Mouse (Mus musculus) heart, adult 2 months (tissue): ENCODE results near the gene Magi2.

Experiments used
- CTCF ChIP-seq: fragments of 200-600 bp; IDR thresholded peaks from 2 replicates; pipeline ENCODE4 v1.8.1; 2022; ENCODE audit warnings: antibody characterized with exemption, mild to moderate bottlenecking, moderate library complexity
- EP300 ChIP-seq: fragments of 200-500 bp; IDR thresholded peaks from 2 replicates; pipeline ENCODE4 v1.6.1; 2011; ENCODE audit warnings: low read depth, low read length, control low read depth; ENCODE audit not compliant: insufficient read depth
- POLR2A ChIP-seq: fragments of 200-500 bp; IDR thresholded peaks from 2 replicates; pipeline ENCODE4 v1.6.1; 2011; ENCODE audit warnings: mild to moderate bottlenecking, low read depth, low read length, control low read depth; ENCODE audit not compliant: insufficient read depth

DNA sequence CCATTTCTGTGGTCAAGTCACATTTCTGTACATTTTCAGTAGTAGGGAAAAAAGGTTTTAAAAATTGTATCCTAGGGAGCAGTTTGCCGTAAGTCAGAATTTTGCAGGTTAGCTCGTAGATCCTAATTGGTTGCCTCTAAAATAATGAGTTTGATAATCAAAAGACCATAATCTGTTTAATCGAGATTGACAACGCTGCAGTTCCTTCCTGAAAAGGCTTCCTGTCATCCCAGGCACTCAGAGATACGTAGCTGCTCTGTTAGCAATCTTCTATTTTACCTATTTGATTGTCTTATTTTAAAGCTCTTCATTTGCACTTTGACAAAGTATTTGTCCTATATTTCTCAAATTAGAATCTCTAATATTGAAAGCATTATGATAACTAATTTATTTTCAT is 1476.5 kb downstream of the Magi2 start:
- TF ChIP-seq CTCF (no peak), POLR2A (no peak), EP300 (no peak)
